Mouse (Mus musculus) left cerebral cortex, postnatal 10 days (tissue): ENCODE measurements at regions not wholly inside any gene's neighbourhood (a gene's known extent, or its start where the extent isn't known, plus 50 kb on each side); places are given as distances from the start of the nearest gene placed in this dataset.
A peak's percentile ranks its signal among the peaks of the same experiment; 100 is the strongest.
"Not testable (repeated sequence)": the region's sequence is repeated elsewhere in the genome, so short reads cannot be mapped to it uniquely, and the experiment has no call there.

Experiments
- DNase-seq, 2 experiments: peaks; one replicate each; pipeline ENCODE4 v3.0.0; 2021 to 2022; ENCODE audit warnings: low spot score in 2 of 2, mixed read lengths in 1 of 2; ENCODE audit errors: extremely low spot score in 1 of 2
- intact Hi-C: fragments of 180-260 bp; cut with DNase I; formaldehyde crosslinking; loops from one replicate; pipeline ENCODE4 v1.15.1; 2025

DNA sequence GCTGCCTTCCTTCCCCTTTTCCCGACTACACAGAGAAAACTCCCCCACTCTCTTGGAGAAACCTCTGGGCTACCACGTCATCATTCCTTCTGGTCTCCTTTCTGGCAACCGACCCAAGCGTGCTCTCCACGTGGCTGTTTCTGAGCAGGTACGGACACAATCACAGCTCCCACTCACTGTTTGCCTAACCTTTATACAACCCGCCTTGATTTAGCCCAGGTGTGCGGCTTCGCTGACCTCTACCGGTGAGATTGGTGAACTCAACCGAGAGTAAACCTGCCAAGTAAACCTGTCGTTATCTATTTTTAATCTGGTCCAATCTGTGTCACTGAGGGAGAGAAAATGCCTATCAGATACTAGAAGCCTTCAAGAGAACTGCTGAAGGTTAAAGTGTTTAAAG is 142.7 kb upstream of the Gnai1 start:
- no peak for DNase-seq
- intact Hi-C loops = no loop called here

DNA sequence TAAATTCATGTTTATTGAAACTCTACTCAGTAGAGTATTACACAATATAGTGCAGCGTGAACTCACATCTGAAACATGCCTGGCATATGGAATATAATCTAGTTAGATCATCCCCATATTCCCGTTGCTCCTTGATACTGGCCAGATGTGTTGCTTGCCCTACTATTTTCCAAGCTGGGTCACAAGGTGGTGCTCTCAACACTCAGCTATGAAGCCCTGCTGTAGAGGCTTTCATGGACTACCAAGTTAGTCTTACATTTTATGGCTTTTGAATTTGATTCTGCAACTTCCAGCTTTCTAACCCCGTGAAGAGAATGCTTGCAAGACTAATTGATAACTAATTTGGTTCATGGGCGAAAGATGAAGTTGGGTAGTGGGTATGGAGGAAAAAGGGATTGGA is 134.2 kb upstream of the Gnai1 start:
- DNase-seq = no peak
- intact Hi-C loops = no loop called here

DNA sequence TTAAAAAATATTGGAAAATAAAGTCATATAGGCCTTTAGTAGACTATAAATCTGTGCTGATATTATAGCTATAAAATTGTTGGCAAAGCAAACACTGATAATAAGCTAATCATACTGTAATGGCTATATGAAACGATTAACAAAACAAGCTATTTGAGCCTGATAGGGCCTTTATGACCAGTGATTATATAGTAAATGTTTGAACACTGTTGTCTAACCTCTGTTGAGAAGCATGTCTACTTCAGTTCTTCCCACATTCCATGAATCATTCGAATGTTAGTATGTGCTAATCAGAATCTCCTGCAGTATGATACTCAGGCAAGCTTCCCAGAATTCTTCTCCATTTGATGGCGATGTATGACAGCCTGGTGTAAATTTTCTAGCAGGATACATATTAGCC is 129.6 kb upstream of the Gnai1 start:
- intact Hi-C loops = no loop called here
- DNase-seq = no peak

DNA sequence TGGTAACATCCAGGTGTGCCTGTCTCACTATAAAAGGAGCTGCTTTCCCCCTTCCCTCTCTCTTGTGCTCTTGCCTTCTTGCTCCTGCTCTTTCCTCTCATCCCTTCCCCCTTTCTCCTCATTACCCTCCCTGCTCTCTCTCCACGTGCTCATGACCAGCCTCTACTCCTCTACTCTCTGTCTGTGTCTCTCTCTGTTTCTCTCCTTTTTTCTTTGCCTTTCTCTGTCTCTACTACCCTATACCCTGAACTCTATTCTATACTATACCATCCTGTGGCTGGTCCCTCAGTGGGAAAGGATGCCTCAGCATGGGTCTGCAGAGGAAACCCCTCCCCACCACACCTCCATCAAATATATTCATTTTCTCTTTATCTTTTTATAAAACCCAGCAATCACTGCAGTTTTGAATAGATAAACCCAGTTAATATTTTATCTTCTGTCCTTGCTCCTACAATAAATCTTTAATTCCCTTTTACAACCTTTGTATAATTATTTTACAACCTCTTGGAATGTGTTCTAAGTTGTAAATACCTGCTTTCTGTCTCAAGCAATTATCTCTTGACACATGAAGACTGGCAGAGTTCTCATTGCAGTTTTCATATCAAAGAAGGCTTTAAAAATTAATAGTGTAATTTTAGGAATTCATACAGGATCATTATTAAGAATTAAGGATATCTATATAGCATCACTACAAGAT is 127.1 kb upstream of the Gnai1 start:
- intact Hi-C loops = no loop called here
- no peak for DNase-seq

DNA sequence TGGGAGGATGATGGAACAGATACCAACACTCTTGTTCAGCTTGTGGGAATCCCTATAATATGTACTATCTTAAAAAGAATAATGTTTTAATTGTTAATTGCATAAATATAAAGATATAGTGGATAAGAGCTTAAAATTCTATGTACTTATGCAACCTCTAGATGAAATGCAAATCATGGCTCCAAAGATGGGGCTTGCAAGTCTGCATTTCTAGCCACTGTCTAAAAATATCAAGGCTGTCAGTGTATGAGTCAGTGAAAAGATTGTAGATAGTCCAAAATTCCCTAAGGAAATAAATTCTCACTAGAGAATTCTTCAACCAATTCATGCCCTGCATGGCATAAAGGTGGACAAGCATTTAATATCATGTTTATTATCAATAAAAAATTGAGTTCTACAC is 124.2 kb upstream of the Gnai1 start:
- DNase-seq = no peak
- intact Hi-C loops = no loop called here

DNA sequence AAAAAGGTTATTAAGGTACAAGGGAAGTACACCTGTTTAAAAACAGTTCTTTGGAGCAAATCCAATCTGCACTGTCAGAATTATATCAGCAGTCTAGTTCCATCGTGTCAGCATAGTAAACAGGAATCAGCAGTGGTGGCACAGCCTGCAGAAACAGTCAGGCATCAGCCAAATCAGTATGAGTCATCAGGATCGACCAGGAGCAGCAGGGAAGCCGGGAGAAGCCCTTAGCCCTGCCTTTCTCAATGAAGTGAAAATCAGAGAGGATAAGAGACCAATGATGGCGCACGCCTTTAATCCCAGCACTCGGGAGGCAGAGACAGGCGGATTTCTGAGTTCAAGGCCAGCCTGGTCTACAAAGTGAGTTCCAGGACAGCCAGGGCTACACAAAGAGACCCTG is 118.3 kb upstream of the Gnai1 start:
- no peak for DNase-seq
- intact Hi-C loops = no loop called here

DNA sequence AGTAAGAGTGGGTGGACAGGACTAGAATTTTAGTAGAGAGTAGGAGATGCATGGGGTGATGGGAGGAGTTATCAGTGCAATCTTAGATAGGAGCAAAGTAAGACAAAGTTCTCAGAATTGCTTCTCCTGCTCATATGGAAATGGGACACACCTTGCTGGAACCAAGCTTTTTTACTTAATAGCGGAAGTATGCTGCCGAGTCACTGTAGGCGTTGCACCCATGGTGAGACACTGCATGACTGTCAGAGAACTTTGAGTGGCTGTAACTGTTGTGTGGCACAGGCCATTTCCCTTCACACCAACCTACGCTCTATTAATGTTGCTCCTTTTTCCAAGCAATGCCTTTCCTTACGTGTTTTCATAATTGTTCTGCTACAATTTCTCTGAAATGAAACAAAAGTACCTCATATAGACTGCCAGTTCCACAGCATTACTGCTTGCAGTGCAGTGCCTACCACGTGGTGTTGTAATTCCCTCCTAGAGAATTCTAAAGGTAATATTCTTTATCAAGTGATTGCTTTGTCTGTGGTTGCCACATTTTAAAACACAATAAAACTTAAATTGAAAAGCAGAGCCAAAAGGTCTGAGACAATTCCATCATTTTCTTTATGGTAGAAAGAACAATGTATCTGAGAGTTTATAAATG is 117.3 kb upstream of the Gnai1 start:
- intact Hi-C loops = no loop called here

DNA sequence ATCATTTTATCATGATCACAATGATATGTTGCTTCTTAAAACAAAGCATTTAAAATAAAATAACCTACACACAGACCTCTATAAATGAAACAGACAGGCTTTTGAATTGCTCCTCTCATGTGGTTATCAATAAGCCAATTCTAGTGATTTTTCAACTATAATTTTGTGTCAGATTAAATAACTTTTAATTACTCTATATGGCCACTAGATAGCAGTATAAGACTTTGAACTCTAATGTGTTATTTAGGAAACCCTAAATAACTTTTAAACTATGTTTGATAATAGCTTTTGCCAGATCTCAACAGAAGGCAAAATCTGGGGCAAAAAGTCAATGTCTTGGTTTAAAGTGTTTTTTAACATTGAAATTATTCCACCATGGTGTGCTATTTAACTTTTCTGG is 112.0 kb upstream of the Gnai1 start:
- intact Hi-C loops = loop anchor here (2.0 kb wide), 1 partner anchor 929 kb away; no protein-coding TSS in a partner anchor
- DNase-seq = no peak

More for the DNA sequence above, 117.3 kb upstream of the Gnai1 start:
- DNase-seq = no peak

DNA sequence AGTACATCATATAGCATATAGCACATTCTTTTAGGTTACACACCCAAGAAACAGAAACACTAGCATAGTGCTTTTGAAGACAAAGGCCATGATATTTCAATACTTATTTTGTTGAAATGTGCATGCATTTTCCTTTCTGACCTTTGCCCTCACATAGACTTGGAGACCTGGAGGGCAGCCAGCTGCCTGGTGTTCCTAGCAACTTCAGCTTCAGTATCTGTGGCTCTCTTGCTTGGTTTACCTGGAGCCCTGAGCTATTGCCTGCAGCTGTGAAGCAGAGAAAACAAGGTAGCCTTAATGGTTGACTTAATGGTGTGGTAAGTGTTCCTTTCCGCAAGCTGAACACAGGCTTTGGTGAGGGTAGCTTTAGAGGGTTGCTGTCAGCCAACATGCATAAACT is 97.6 kb upstream of the Gnai1 start:
- intact Hi-C loops = no loop called here

DNA sequence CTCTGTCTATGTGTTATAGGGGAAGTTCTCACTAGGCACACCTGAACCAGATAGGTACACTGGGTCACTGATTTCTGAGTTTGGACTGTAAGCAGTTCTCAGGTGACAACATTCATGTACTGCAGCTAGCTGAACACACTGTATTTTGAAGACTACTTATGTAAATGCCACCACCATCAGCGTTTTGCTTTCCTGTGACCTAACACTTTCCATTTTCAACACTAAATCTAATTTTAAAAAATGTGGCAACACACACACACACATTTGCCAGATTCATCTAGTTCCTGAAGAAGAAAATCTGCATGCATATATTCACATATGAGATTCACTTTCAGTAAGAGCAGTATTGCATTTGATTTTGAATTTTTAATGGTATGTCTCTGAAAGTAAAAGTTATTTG is 96.0 kb upstream of the Gnai1 start:
- DNase-seq = peak in 1 of 2 experiments; percentile 24
- intact Hi-C loops = no loop called here

More for the DNA sequence above, 97.6 kb upstream of the Gnai1 start:
- no peak for DNase-seq

DNA sequence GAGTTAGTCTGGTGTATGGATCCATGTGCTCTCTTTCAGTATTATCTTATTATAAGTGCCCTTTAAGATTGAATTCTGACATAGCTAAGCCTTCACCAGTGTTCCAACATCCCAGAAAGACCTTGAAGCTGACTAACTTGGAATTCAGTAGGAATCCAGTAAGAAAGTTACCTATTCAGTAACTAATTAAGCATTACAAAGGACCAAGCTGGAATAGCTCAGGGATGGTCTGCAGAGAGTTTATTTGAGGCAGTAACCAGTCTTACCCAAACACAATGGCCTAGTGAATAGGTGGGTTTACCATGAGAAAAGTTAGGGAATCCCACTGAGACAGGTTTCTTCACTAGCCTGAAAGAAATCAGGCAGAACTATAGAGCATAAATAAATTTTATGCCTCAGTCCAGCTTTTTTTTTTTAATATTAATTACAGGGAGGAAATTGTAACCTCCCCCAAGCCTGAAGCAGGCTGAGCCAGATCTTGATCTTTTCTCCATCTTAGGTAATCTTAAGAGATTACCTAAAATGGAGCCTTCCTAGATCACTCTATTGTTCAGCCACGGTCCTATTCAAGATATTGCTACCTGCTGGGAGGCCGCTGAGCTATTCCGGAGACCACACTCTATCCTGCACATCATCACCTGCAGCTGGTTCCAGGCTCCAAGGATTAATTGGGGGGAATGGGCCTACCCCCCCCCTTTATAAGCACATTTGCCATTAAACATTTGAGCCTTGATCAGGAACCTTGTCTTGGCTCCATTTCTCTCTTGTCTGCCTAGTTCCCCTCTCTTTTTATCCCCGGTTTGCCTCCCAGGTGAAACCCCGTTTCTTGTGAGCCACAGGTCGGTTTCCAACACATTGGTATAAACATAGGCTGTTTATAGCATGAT is 93.0 kb upstream of the Gnai1 start:
- DNase-seq, intact Hi-C loops: not testable (repeated sequence)

DNA sequence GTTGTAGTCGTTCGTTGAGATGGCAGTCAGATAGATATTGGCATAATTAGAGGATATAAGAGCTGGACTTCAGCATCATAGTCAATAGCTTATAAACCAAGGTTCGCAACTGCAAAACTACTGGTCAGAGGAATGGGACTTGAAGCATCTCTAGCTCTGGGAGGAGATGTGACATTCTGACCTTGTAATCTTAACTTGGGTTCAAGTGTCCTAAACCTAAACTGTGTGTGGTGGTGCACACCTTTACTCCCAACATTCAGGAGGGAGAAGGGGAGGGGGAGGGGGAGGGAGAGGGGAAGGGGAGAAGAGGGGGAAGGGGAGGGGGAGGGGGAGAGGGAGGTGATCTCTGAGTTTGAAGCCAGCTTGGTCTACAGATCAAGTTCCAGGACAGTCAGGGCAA is 89.1 kb upstream of the Gnai1 start:
- intact Hi-C loops = loop anchor here (10.0 kb wide), 1 partner anchor 634 kb away; no protein-coding TSS in a partner anchor
- DNase-seq = no peak

DNA sequence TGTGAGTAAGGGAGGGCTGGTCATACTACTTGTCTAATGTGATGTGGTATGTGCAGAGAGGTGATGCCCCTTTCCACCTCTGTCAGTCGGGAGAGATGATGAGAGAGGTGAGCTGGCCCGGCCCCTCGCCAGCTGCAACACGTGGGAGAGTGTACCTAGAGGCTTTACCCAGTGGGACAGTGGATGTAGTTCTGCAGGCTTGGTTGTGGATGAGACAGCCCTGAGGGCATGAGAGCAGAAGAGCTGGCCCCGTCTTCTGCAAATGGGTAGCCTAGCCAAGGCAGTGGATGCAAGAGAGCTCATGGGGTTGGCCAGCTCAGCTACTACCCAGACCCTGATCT is 88.1 kb upstream of the Gnai1 start:
- no peak for DNase-seq
- intact Hi-C loops = loop anchor here (10.0 kb wide), 1 partner anchor 633 kb away; no protein-coding TSS in a partner anchor

DNA sequence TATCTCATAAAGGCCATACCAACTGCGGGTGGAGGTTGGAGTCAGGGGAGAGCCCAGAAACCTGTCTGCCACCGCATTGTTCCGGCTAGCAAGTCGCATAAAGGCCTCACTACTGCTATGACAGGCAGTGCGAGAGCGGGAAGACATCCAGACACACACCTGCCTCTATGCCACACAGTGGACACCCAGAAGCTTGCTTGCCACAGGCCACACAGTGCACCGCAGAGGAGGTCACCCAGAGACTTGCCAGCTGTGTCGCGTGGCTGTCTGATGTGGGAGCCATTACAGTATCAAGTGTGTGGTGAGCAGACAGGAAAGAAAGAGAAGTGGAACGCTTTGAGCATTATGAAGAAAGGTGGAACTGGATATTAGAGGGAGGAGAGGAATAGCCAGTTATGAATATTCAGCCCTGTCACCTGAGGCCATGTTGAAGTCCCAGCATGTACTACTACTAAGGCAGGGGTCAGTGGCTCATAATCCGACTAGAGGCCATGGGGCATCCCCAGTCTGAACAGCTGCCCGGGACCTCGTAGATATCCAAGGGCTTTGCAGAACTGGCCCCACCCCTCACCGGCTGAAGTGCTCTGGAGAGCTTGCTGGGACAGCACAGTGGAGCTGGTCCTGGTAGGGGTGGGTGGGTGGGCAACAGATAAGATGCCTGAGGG is 87.6 kb upstream of the Gnai1 start:
- no peak for DNase-seq
- intact Hi-C loops = loop anchor here (2.0 to 10.0 kb wide), 2 partner anchors 359 to 633 kb away; no protein-coding TSS in a partner anchor

DNA sequence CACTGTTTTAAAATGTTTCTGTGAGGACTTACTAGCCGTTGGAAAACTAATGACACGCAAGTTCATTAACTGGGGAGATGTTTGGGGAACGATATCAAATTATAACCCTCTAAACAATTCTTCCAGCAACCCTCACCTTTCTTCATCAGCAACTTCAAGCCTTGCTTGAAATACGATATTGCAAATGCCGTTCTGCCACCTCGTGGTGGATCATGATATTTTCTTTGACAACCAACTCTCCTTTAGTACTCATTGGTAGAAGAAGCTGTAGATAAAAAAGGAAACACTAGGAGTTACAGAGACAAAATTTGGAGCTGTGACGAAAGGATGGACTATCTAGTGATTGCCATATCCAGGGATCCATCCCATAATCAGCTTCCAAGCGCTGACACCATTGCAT is 85.8 kb upstream of the Gnai1 start:
- DNase-seq = peak; percentile 71 to 74
- intact Hi-C loops = loop anchor here (2.0 to 10.0 kb wide), 3 partner anchors 357 to 631 kb away; no protein-coding TSS in a partner anchor

DNA sequence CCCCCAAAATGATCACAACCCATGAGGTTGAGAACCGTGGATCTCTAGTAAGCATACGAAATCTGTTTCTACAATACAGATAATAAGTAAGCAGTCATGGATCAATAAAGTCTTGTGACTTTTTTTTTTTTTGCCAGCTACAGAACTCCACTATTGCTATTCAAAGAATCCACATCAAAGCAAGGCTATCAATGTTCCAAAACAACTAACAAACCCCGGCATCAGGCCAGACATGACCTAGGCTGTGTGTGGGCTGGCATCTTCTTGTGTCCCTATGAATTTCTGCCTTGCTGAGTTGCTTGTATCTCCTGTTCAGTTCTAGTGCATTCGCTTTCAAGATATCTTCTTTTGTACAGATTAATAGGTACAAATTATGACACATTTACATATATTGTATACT is 79.8 kb upstream of the Gnai1 start:
- intact Hi-C loops = loop anchor here (10.0 kb wide), 1 partner anchor 625 kb away; no protein-coding TSS in a partner anchor
- no peak for DNase-seq

DNA sequence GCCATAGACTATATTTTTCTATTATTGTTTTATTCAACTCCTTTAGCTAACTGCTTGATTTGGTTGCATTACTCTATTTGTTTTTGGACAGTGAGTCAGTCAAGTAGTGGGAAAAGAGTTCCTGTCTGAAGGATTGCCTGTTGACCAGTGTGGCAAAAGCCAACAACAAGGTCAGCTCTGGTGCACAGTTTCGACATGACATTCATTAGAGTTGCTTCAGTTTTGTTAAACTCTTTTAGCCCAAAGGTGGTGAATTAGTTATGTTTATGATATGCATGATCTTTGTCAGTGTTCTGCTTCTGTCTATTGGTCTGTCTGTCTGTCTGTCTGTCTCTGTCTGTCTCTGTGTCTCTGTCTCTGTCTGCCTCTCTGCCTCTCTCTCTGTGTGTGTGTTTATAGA is 79.1 kb upstream of the Gnai1 start:
- intact Hi-C loops = no loop called here
- no peak for DNase-seq

DNA sequence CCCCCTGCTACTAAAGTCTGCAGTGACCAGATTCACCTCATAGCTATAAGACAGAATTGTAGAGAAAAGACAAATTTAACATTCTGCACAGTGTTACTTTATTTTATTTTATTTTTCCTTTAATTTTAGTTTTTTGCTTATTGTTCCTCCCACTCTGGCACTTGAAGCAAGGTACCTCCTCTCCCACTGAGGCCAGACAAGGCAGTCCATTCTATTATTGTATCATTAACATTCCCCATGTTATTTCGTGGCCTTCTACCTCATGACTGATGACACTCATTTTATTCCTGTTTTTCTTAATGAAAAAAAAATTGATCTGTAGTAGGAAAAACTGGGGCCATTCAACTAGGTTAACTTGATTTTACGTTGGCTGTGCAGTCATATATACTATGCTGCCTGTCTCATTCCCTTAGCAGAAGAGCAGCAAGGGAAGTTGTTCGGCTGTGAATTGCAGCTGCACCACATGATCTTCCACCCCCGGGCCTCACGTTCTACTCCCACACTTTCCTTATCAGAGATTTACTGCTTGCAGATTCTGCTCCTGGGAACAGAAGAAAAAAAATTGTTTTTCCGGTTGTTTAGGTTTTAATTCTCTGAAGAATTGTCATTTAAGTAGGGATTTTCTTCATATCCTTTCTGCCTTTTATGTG is 76.1 kb upstream of the Gnai1 start:
- DNase-seq = no peak
- intact Hi-C loops = no loop called here

DNA sequence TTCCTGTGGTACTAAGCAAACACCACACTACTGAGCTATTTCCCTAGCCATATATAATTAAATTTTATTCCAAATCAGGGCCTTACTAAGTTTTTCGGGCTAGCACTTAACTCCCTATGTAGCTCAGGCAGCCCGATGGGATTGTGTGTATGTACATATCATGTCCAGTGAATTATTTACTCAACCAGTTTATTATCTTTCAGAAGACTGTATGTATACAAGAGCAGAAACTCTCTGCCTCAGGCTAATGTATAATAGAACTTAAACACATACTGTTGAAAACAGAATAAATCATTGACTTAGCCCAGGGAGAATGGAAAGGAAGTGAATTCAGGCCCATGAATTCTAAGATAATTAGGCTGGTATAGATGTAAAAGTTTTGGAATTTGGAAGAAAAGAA is 74.1 kb upstream of the Gnai1 start:
- intact Hi-C loops = no loop called here
- no peak for DNase-seq
